Mouse (Mus musculus) neural tube, embryonic 15.5 days (tissue): Measurements from ENCODE around the gene Map3k5. TPM values are rescaled to one million over a fixed set of nuclear protein-coding genes. Genes with fewer than 3 reads are reported as not detected.

ENCODE experiments used
- ATAC-seq: fragments of 200-750 bp; cut with Nextera tagmentation; 2 replicates; pipeline ENCODE4 v1.8.0; 2017; ENCODE audit warnings: mild to moderate bottlenecking, moderate TSS enrichment, moderate library complexity; ENCODE audit not compliant: low FRiP score
- H3K27ac ChIP-seq: fragments of 300-500 bp; sonication (generic); replicated peaks from 2 replicates; pipeline ENCODE4 v1.5.1; 2015; ENCODE audit warnings: mild to moderate bottlenecking, inconsistent platforms
- H3K27me3 ChIP-seq: fragments of 300-500 bp; sonication (generic); replicated peaks from 2 replicates; pipeline ENCODE4 v1.6.1; 2015; ENCODE audit warnings: inconsistent platforms
- H3K36me3 ChIP-seq: fragments of 300-500 bp; sonication (generic); 2 replicates; pipeline ENCODE4 v1.6.1; 2015; ENCODE audit warnings: inconsistent platforms
- H3K4me1 ChIP-seq: fragments of 300-500 bp; sonication (generic); 2 replicates; pipeline ENCODE4 v1.6.1; 2015; ENCODE audit warnings: inconsistent platforms
- H3K4me2 ChIP-seq: fragments of 300-500 bp; sonication (generic); 2 replicates; pipeline ENCODE4 v1.6.1; 2015; ENCODE audit warnings: inconsistent platforms, mild to moderate bottlenecking, moderate library complexity
- H3K4me3 ChIP-seq: fragments of 300-500 bp; sonication (generic); replicated peaks from 2 replicates; pipeline ENCODE4 v1.5.1; 2015; ENCODE audit warnings: mild to moderate bottlenecking, inconsistent platforms
- H3K9ac ChIP-seq: fragments of 300-500 bp; sonication (generic); replicated peaks from 2 replicates; pipeline ENCODE4 v1.6.1; 2015; ENCODE audit warnings: mild to moderate bottlenecking, inconsistent platforms
- H3K9me3 ChIP-seq: fragments of 300-500 bp; sonication (generic); replicated peaks from 2 replicates; pipeline ENCODE4 v1.6.1; 2016; ENCODE audit warnings: inconsistent platforms
- WGBS: fragments of 180-500 bp; shearing (Covaris S2); methylation state at CpG from one replicate; pipeline ENCODE4 v1.1.7; 2015; ENCODE audit warnings: mixed read lengths; 5-methylcytosine and 5-hydroxymethylcytosine counted together
- polyA plus RNA-seq: library from polyadenylated mRNA; unstranded; fragments of >200 nt; fragmentation: Nextera tagmentation; extraction: Ambion mirVana; gene quantifications from 2 replicates; pipeline ENCODE4 v1.2.1, GENCODE M21; 2015

Gene Map3k5
- polyA plus RNA-seq, 1 experiment from 2014 or later: 1.4 TPM

DNA sequence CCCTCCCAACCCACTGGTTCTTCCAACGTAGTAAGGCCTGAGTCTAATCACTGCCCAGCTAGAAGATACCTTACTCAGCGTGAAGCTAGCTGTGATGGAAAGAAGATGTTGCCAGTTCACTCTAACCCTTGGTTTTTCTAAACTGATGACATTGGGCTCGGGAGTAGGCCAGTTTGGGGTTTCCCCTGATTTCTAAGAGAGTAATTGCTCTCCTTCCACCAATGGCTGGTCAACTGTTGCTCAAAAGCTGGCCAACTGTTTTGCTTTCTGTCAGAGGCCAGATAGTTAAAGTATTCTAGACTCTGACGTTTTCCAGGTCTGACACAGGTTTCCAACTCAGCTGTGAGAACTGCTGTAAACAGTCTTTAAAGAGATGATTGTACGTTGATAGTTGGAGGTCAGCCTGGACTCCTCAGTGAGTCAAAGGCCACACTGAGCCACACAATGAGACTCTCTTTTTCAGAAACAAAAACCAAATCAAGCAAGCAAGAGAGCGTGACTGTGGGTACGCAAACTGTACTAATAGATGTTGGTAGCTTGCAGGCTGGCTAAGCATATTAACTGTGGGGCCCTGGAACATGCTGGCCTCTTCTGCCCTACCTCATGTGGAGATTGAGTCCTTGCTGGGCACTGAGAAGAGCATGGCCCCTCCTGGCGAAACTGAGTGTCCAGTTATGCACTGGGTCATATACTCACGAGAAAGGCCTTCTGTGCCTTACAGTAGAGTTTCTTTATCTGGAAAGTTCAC is 2.9 kb downstream of the Map3k5 start:
- Histone ChIP-seq H3K9me3 (no peaks in the 10 kb centered on the region), H3K27ac (no peak overlapping the region), H3K4me1 (peaks cover 23% of the 10 kb centered on the region), H3K4me3 (no peak overlapping the region), H3K9ac (no peak overlapping the region), H3K4me2 (peak overlapping the region; percentile 19; the same call in 1 of the 2 replicates), H3K36me3 (no peaks in the 10 kb centered on the region), H3K27me3 (peaks cover 16% of the 10 kb centered on the region)
- WGBS: 58% methylated on average over 9 of the region's 9 CpGs
- ATAC-seq: no peak

DNA sequence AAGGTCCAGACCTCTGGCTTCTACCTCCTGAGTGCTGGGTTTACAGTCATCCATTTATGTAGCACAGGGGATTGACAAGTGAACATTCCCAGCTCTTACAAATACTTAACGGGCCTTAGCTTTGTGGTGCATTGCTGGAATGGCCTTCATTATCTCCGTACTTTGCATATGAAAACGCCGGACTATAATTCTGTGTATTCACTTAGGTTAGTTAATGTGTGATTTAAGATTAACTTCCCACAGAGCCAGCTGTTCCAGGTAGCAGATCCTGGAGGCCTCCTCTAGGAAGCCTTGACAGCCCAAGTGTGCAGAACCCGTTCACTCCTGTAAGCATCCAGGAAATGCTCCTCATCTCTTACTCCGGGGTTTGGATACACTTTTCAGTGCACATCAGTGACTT is 4.5 kb downstream of the Map3k5 start:
- peaks cover 13% of the 10 kb centered on the region for H3K4me1 ChIP-seq
- no peak overlapping the region for H3K4me2 ChIP-seq
- H3K27ac ChIP-seq: no peak overlapping the region
- no peaks in the 10 kb centered on the region for H3K9me3 ChIP-seq
- no peak overlapping the region for H3K9ac ChIP-seq
- ATAC-seq: no peak
- peaks cover 11% of the 10 kb centered on the region; the same call in 1 of the 2 replicates for H3K27me3 ChIP-seq
- 73% methylated on average over 6 of the region's 6 CpGs for WGBS
- H3K36me3 ChIP-seq: no peaks in the 10 kb centered on the region
- H3K4me3 ChIP-seq: no peak overlapping the region

DNA sequence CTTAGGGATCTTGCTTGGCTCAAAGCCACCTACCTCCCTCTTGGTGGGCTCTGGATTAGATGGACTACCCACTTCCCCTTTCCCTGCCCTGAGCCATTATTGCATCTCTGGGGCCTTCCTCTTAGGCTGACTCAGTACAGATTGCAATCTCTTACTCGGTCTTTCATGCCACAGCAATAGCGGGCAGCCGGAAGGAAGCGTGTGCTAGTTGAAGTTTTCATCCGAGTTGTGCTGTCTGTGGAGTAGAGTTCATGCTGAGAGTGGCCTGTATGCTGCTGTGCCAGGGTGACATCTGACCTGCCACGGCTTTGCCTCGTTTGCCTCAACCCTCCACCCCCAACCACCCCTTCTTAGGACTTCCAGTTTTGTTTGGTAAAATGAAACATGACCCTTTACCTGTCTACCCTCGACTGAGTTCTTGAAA is 5.0 kb downstream of the Map3k5 start:
- WGBS: 67% methylated on average over 8 of the region's 8 CpGs
- ATAC-seq: no peak
- peaks cover 11% of the 10 kb centered on the region; the same call in 1 of the 2 replicates for H3K27me3 ChIP-seq

DNA sequence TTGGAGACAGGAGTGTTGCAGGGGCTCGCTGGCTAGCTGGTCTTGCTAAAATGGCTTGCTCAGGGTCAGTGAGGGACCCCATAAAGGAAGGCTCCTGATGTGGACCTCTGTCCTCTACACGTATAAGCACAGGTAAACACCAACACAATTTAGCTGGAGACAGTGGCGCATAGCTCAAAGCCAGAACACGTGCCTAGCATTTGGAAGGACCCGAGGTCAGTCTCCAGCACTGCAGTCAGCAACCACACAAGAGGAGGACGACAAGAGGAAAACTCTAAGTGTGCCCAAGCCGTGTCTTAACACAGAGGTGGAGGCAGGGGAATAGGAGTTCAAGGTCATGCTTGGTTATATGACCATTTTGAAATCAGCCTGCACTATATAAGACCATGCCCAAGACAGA is 5.9 kb downstream of the Map3k5 start:
- Histone ChIP-seq H3K4me3 (no peak overlapping the region), H3K27ac (no peak overlapping the region), H3K4me1 (peaks cover 4% of the 10 kb centered on the region), H3K4me2 (no peak overlapping the region), H3K9ac (no peak overlapping the region), H3K9me3 (no peaks in the 10 kb centered on the region), H3K36me3 (no peaks in the 10 kb centered on the region), H3K27me3 (peaks cover 11% of the 10 kb centered on the region; the same call in 1 of the 2 replicates)
- ATAC-seq: no peak
- 90% methylated on average over 7 of the region's 7 CpGs for WGBS

More for the DNA sequence above, 5.0 kb downstream of the Map3k5 start:
- no peaks in the 10 kb centered on the region for H3K36me3 ChIP-seq
- H3K9ac ChIP-seq: no peak overlapping the region
- H3K27ac ChIP-seq: no peak overlapping the region
- peaks cover 12% of the 10 kb centered on the region for H3K4me1 ChIP-seq
- no peaks in the 10 kb centered on the region for H3K9me3 ChIP-seq
- no peak overlapping the region for H3K4me2 ChIP-seq
- H3K4me3 ChIP-seq: no peak overlapping the region

DNA sequence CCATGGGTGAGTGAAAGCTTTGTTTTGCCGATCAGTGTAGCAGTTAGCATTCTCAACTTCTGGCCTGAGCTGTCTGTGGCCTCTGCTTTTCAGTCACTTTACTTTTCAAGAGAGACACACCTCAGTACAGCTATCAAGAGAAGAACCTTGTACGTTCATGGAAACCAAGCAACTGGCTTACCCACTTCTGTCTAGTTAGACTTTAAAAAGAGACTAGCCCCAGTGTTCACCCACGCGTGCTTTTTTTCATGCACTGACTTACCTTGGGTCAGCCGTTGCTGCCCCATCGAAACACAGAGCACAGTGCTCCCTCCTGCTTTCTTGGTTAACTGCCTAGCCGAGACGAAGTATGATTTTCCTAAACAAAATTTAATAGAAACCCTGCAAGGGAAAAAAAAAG is 6.4 kb downstream of the Map3k5 start:
- Histone ChIP-seq H3K9me3 (no peaks in the 10 kb centered on the region), H3K27me3 (peaks cover 9% of the 10 kb centered on the region; the same call in 1 of the 2 replicates), H3K4me3 (no peak overlapping the region), H3K4me2 (no peak overlapping the region), H3K4me1 (no peaks in the 10 kb centered on the region), H3K36me3 (no peaks in the 10 kb centered on the region), H3K27ac (no peak overlapping the region), H3K9ac (no peak overlapping the region)
- WGBS: 90% methylated on average over 8 of the region's 8 CpGs
- no peak for ATAC-seq

DNA sequence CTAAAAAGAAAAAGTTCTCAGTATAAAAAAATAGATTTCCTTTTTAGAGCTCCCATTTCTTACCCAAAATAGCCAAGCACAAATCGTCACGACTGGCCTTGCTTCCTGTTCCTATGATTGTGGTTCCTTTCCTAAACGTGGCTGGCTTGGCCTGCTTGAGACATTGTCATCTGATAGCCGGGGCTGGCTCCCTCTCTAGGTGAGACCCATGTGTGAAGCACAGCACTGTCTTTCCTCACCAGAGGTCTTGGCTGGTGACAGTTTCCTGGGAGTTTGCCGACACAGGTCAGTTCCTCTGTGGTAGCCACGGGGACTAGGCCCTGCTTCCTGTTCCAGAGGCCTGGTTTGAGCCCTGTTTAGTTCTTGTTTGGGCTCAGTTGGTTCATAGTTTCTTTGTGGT is 6.8 kb downstream of the Map3k5 start:
- H3K9ac ChIP-seq: no peak overlapping the region
- peaks cover 5% of the 10 kb centered on the region; the same call in 1 of the 2 replicates for H3K27me3 ChIP-seq
- H3K9me3 ChIP-seq: no peaks in the 10 kb centered on the region
- no peak overlapping the region for H3K4me3 ChIP-seq
- WGBS: 73% methylated on average over 6 of the region's 6 CpGs
- H3K4me1 ChIP-seq: no peaks in the 10 kb centered on the region
- H3K36me3 ChIP-seq: no peaks in the 10 kb centered on the region
- H3K27ac ChIP-seq: no peak overlapping the region
- H3K4me2 ChIP-seq: no peak overlapping the region
- no peak for ATAC-seq

DNA sequence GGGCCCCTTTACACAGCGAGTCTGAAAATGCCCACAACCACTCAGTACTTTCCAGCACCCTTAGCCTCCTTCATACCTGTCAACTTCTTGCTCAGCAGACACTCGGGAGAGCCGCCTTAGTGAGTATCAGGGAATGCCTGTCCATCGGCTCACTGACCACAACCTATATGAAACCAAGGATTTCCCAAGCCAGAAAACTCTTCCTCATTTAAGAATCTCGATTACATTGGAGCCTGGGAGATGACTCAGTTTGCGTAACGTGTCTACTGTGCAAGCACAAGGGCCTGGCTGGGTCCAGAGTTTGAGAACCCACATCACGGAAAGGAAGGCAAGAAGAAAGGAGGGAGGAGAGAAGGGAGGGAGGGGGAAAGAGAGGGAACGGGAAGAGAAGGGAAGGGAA is 7.6 kb downstream of the Map3k5 start:
- Histone ChIP-seq H3K9me3 (no peaks in the 10 kb centered on the region), H3K36me3 (no peaks in the 10 kb centered on the region), H3K4me3 (no peak overlapping the region), H3K4me2 (no peak overlapping the region), H3K27ac (no peak overlapping the region), H3K27me3 (peaks cover 3% of the 10 kb centered on the region; the same call in 1 of the 2 replicates), H3K9ac (no peak overlapping the region), H3K4me1 (no peaks in the 10 kb centered on the region)
- no peak for ATAC-seq
- WGBS: 84% methylated on average over 9 of the region's 9 CpGs

DNA sequence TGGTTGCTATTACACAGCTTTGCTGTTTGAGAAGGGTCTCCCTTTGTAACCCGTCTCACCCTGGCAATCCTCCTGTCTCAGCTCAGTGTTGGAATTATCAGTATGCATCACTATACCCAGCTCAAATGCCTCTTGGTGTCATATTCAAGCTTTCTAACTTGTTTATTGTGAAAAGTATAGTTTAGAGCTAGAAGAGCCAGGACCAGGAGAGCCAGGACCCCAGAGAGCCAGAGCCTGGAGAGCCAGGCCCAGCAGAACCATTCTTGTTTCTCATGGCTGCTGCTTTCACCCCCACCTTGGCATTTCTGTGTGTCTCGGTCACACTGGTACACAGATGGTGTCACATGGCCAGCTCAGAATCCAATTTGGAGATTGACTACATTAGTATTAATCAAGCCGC is 8.3 kb downstream of the Map3k5 start:
- no peaks in the 10 kb centered on the region for H3K9me3 ChIP-seq
- WGBS: 93% methylated on average over 3 of the region's 3 CpGs
- ATAC-seq: no peak

DNA sequence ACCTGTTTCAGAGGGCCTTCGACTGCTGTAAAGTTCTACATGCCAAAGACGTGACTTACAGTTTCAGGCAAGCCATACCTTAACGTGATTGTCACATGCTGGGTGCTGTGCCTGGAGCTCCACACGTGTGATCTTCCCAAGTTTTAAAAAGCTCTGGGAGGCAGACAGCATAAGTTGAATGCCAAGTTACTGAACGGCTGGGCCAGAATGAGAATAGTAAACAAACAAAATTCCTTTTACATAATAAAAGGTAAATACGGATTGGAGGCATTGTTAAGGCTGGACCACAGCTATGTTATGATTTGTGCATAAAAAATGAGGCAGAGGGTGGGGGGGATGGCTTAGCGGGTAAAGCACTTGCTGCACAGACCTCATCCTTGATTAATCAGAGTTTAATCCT is 11.4 kb downstream of the Map3k5 start:
- H3K9me3 ChIP-seq: no peaks in the 10 kb centered on the region
- no peak overlapping the region for H3K4me3 ChIP-seq
- H3K4me1 ChIP-seq: no peaks in the 10 kb centered on the region
- H3K9ac ChIP-seq: no peak overlapping the region
- no peak overlapping the region for H3K4me2 ChIP-seq
- no peak overlapping the region for H3K27ac ChIP-seq
- H3K36me3 ChIP-seq: no peaks in the 10 kb centered on the region
- ATAC-seq: no peak
- H3K27me3 ChIP-seq: no peaks in the 10 kb centered on the region
- WGBS: 84% methylated on average over 7 of the region's 7 CpGs

More for the DNA sequence above, 8.3 kb downstream of the Map3k5 start:
- Histone ChIP-seq H3K27me3 (no peaks in the 10 kb centered on the region), H3K4me3 (no peak overlapping the region), H3K27ac (no peak overlapping the region), H3K36me3 (no peaks in the 10 kb centered on the region), H3K4me2 (no peak overlapping the region), H3K9ac (no peak overlapping the region), H3K4me1 (no peaks in the 10 kb centered on the region)

DNA sequence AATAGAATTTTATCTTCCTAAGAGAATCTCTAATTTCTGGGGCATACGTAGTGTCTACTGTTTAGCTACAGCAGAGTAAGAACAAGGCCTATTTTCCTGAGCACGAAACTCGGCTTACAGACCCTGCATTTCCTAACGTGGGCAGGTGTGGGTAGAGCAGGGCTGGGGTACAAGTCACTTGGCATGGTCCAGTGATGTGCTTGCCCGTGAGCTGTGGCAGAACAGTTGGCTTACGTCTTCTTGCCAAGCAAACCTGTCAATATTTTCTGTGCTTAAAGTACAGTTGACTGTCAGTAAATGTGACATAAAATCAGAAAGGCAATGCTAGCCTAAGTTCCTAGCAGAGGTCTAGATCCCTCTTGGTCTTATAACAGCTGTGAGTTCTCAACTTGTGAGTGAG is 12.4 kb downstream of the Map3k5 start:
- Histone ChIP-seq H3K9me3 (no peaks in the 10 kb centered on the region), H3K27me3 (no peaks in the 10 kb centered on the region), H3K36me3 (no peaks in the 10 kb centered on the region), H3K4me2 (no peak overlapping the region), H3K9ac (no peak overlapping the region), H3K4me3 (no peak overlapping the region), H3K27ac (no peak overlapping the region), H3K4me1 (no peaks in the 10 kb centered on the region)
- whole genome bisulfite sequencing: 88% methylated on average over 6 of the region's 6 CpGs
- no peak for ATAC-seq

DNA sequence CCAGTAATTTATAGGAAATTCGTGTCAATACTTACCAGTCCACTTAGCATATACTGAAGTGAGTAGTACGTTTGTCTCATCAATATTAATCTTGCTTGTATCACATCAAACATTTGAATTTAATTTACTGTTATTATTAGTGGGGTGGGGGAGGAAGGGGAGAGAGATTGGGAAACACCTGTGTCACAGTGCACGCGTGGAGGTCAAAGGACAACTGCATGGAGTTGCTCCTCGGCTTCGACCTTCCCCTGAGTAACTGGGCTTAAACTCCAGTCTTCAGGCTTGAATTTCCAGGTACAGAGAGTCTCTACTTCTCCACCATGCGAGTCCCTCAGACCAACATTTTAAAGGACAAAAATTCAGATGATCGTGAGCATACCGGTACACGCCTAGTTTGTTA is 13.2 kb downstream of the Map3k5 start:
- H3K9ac ChIP-seq: no peak overlapping the region
- ATAC-seq: no peak

DNA sequence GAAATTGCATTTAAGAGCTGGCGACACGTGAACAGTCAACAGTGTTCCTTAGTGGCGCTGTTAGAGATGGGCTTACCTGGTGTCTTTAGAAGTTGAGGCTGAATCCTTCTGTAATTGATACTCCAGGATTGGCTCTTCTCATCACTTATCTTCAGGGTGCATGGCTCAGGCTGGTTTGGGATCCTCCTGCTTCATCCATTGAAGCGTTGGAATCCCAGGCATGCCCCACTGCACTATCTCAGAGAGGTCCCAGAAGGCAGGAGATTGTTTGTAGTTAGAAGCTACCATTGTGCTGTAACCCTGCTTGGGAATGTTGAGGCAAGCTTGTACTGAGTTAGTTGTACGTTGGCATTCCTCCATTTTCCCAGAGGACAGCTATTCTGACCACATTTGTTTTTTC is 13.6 kb downstream of the Map3k5 start:
- Histone ChIP-seq H3K4me1 (no peaks in the 10 kb centered on the region), H3K36me3 (no peaks in the 10 kb centered on the region), H3K4me2 (no peak overlapping the region), H3K9ac (no peak overlapping the region), H3K27ac (no peak overlapping the region), H3K4me3 (no peak overlapping the region), H3K9me3 (no peaks in the 10 kb centered on the region), H3K27me3 (no peaks in the 10 kb centered on the region)
- WGBS: 93% methylated on average over 5 of the region's 5 CpGs
- no peak for ATAC-seq

More for the DNA sequence above, 13.2 kb downstream of the Map3k5 start:
- no peaks in the 10 kb centered on the region for H3K27me3 ChIP-seq
- no peaks in the 10 kb centered on the region for H3K4me1 ChIP-seq
- no peak overlapping the region for H3K27ac ChIP-seq
- no peaks in the 10 kb centered on the region for H3K36me3 ChIP-seq
- H3K4me3 ChIP-seq: no peak overlapping the region
- H3K4me2 ChIP-seq: no peak overlapping the region
- H3K9me3 ChIP-seq: no peaks in the 10 kb centered on the region
- WGBS: 93% methylated on average over 10 of the region's 10 CpGs
